Mouse (Mus musculus): ENCODE results near the gene Ccdc22. TPM values are rescaled to one million over a fixed set of nuclear protein-coding genes. Genes with fewer than 3 reads are reported as not detected.

Ccdc22 gene
- total RNA-seq, 1 experiment from 2014 or later, result 23.2 TPM

DNA sequence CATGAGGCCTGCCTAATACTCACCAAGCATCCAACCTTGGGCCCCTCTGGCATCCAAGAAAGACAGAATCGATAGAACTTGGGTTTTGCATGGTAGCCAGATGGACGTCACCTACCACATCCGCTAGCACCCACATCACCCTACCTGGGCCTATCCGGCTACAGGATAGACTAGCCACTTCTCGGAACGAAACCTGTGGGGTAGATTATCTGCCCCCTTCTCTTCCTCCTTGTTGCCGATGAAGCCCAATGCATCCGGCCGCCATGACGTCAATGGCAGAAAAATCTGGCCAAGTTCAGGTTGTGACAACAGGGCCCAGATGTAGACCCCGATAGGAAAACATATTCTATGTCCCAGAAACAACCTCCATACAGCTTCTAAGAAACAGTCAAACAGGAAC lies 21.4 kb downstream of the Ccdc22 start:
- no peak for ATAC-seq (replicated peaks in 1 of 2; ENCODE audit: insufficient read depth in 1 of 2, low FRiP score in 2 of 2, low TSS enrichment in 1 of 2, low read depth in 1 of 2, poor library complexity in 2 of 2, severe bottlenecking in 2 of 2)

- no peak for ATAC-seq (replicated peaks in 1 of 2; ENCODE audit: insufficient read depth in 1 of 2, low FRiP score in 2 of 2, low TSS enrichment in 1 of 2, low read depth in 1 of 2, poor library complexity in 2 of 2, severe bottlenecking in 2 of 2)
Observed at GRCm38 (mm10) chrX:7581151-7581550, 24.2 kb downstream of the Ccdc22 start.

GRCm38 (mm10) chrX:7574885-7575231 lies 30.5 kb downstream of the Ccdc22 start:
- ATAC-seq (replicated peaks in 1 of 2; ENCODE audit: insufficient read depth in 1 of 2, low FRiP score in 2 of 2, low TSS enrichment in 1 of 2, low read depth in 1 of 2, poor library complexity in 2 of 2, severe bottlenecking in 2 of 2), result no peak

DNA sequence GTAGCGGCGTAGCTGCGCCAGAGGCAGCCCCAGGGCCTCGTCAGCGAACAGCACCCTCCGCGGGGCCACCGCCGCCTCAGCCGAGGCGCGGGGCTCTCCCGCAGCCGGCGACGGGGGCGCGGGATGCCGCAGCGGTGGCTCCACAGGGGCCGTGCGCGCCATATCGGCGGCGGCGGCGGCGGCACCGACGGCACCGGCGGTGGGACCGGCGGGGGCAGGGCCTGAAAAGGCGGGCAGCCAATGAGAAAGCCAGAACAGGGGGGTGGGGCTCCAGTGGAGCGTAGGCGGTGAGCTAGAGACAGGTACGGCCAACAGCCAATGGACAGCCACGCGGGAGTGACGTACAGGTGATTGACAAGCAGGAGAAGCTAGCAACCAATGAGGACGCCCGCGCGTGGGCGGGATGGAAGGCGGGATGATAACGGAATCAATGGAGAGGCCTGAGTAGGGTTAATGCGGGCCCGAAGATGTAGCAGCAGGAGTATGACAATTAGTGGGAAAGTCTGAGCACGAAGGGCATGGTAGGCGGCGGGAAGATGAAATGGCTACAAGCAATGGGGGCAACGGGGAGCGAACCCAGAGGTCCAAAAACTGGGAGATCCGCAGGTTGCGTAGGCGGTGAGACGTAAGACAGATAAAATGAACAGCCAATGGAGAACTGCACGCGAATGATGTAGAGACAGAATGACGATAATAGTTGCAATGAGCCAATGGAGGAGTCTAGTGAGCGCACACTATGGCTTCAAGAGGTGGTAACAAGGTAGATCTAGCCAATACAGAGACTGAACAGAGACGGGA lies 31.0 kb downstream of the Ccdc22 start, which contains the start of gene Ppp1r3f:
Ppp1r3f (minus strand) TSS at position 197 of the 798 bp plus-strand sequence.
- peak; percentile 97 to 99 for ATAC-seq (replicated peaks in 1 of 2; ENCODE audit: insufficient read depth in 1 of 2, low FRiP score in 2 of 2, low TSS enrichment in 1 of 2, low read depth in 1 of 2, poor library complexity in 2 of 2, severe bottlenecking in 2 of 2)

DNA sequence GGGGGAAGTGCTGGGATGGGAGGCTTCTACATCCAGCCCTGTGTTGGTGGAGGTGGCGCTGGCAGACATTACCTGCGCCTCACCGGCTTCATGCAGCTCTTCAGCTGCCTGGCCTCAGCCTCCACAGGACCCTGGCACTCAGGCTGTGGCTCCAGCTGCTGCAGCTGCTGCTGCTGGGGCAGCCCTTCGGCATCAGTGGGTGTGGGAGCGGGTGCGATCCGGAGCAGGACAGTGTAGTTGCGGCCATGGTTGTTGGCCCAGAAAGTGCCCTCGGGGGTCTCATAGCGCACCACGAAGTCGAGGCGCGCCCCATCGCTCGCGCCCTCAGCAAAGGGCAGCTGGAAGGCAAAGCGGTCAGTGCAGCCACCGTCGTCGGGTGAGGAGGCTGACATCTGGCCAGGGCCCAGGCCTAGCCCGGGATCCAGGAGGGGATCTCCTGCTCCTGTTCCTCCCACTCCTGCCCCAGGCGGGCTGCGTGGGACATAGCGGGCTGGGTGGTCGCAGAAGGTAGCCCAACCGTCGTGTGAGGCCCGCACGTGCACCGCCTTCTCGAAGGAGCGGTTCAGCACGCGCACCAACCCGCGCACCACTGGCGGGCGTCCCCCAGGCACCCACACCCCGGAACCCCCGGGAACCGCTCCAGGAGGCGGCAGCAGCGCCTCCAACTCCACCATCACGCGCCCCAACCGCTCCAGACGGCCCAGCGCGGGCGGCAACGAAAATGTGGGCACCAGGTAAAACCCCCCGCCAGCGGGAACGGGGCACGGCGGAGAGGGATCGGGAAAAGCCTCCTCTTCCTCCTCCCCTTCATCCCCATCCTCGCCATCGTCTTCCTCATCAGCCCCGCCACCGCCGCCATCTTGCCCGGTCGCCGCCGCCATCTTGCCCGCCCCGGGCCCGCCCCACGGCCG lies 31.9 kb downstream of the Ccdc22 start, which contains the start of gene Foxp3:
Foxp3 (plus strand) TSS at position 469 of the 911 bp plus-strand sequence.
- no peak for ATAC-seq (replicated peaks in 1 of 2; ENCODE audit: insufficient read depth in 1 of 2, low FRiP score in 2 of 2, low TSS enrichment in 1 of 2, low read depth in 1 of 2, poor library complexity in 2 of 2, severe bottlenecking in 2 of 2)

GRCm38 (mm10) chrX:7572466-7572865 lies 32.9 kb downstream of the Ccdc22 start:
- ATAC-seq (replicated peaks in 1 of 2; ENCODE audit: insufficient read depth in 1 of 2, low FRiP score in 2 of 2, low TSS enrichment in 1 of 2, low read depth in 1 of 2, poor library complexity in 2 of 2, severe bottlenecking in 2 of 2), result no peak

DNA sequence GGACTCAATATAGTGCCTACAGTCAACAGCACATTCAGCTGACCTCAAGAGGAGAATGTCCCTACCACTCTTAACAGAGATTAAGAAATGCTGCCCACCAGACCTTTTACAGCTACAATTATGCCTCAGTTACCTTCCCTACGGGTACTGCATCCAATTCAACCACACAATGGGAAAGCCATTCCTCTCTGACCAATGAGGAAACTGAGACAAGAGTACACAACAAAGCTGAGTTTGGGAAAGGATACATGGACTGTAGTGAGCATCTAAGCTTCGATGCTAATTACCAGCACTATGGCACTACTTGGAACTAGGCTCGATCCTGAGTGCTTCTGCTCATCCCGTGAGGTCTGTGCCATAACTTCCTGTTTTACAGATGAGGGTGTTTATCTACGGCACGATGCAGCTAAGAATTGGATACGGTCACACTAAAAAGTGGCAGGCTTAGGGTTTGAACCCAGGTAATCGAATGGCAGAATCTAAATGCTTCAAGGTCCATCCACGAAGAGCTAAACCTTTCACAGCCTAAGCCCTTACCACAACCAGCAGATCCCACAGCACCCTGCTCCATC lies 33.7 kb downstream of the Ccdc22 start:
- ATAC-seq (replicated peaks in 1 of 2; ENCODE audit: insufficient read depth in 1 of 2, low FRiP score in 2 of 2, low TSS enrichment in 1 of 2, low read depth in 1 of 2, poor library complexity in 2 of 2, severe bottlenecking in 2 of 2), result no peak

DNA sequence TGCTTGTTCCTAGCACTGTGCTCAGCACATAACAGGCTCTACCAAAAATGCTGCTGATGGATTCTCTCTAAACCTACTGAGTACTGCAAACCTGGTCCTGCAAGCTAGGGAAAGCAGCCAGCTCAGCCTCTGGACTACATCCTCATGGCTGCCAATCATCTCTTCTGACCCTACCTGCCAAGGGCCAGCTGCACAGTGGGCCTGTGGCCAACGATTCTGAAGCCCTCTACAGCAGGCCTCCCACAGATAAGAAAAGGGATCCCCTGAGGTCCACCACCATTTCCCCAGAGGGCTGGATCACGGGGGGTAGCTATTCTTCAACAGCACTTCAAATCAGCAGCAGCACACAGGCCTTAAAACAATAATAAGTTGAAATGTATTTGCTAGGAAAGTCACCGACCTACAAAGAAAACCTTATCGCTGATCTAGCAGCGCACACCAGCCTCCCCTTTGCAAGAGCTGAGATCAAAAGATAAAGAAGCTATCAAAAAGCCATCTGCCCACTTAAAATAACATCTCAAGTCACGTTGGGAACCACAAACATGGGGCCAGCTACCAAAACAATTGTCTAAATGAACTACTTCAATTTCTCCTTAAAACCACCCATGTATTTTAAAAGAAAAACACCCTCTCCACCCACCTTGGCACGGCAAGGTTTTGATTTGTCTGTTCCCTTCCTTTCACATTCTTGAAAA lies 34.7 kb downstream of the Ccdc22 start:
- ATAC-seq (replicated peaks in 1 of 2; ENCODE audit: insufficient read depth in 1 of 2, low FRiP score in 2 of 2, low TSS enrichment in 1 of 2, low read depth in 1 of 2, poor library complexity in 2 of 2, severe bottlenecking in 2 of 2), result no peak

DNA sequence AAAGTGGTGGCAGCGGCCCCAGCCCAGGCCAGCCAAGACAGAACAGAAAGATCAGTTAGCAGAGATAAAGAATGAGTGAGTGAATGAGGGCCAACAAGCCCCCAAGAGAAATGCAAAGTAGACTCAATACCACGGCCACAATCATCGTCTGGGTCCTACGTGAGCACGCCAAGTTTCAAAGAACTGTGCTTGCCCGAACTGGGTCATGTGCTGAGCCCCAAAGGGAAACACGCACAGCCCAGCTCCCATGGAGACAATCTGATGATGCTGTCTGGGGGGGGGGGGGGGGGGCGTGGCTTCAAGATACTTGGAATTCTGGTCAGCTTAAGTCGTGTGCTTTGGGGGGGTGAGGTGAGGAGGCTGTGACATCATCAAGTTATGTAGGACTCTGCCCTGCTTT lies 37.8 kb downstream of the Ccdc22 start:
- no peak for ATAC-seq (replicated peaks in 1 of 2; ENCODE audit: insufficient read depth in 1 of 2, low FRiP score in 2 of 2, low TSS enrichment in 1 of 2, low read depth in 1 of 2, poor library complexity in 2 of 2, severe bottlenecking in 2 of 2)

GRCm38 (mm10) chrX:7566352-7566751 lies 39.0 kb downstream of the Ccdc22 start:
- ATAC-seq (replicated peaks in 1 of 2; ENCODE audit: insufficient read depth in 1 of 2, low FRiP score in 2 of 2, low TSS enrichment in 1 of 2, low read depth in 1 of 2, poor library complexity in 2 of 2, severe bottlenecking in 2 of 2), result peak in 1 of 2 experiments; percentile 36; a peak in 1 of 4 replicates

DNA sequence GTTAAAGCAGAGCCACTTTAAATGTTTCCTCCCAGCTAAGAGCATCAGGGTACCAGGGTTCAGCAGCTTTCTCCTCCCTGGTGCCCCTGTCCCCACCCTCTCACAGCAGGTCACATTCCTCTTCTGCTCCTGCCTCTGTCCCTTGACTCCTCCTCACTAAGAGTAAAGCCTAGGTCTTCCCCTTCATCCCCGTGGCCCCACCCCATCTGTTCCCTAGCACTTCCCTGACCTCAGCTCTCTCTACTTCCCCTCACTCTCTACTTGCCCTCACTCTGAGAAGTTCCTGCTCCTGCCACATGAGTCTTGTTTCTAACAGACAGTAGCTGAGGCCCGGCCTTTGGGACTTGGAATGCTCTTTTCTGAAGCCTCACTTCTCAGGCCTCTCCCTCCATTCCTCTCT lies 42.2 kb downstream of the Ccdc22 start:
- ATAC-seq (replicated peaks in 1 of 2; ENCODE audit: insufficient read depth in 1 of 2, low FRiP score in 2 of 2, low TSS enrichment in 1 of 2, low read depth in 1 of 2, poor library complexity in 2 of 2, severe bottlenecking in 2 of 2), result 0 out of 4 replicates have a peak, but pooled peaks of 1 of the 2 experiments have one; percentile 39

DNA sequence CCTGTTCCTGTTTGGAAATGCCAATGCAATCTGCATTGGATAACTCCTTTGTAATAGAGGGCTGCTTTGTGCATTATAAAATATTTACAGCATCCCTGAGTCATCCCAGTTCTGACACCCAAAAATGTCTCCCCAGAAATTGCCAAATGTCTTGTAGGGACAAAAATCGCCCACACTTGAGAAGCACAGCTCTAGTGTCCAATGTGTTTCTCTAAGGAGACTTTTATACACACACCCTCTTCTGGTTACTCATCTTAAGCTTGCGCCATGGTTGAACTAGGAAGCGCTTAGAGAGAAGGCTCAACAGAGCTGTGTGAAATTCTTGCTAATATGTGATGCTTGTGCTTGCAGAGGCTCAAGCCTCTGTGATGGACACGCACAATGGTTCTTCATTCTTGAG lies 51.8 kb downstream of the Ccdc22 start:
- no peak for ATAC-seq (replicated peaks in 1 of 2; ENCODE audit: insufficient read depth in 1 of 2, low FRiP score in 2 of 2, low TSS enrichment in 1 of 2, low read depth in 1 of 2, poor library complexity in 2 of 2, severe bottlenecking in 2 of 2)

Other genes starting within 250 kb of the Ccdc22 start
- gene Usp27x, start 229.7 kb downstream of the Ccdc22 start, total RNA-seq (2017), result 1.6 and 2.1 TPM in 2 replicates
- gene Foxp3, start 31.9 kb downstream of the Ccdc22 start, total RNA-seq (2017), result 0.25 and 0.69 TPM in 2 replicates
- gene Ppp1r3f, start 31.2 kb downstream of the Ccdc22 start, total RNA-seq (2017), result 0.99 and 1.9 TPM in 2 replicates
- gene Cacna1f, start 1.6 kb upstream of the Ccdc22 start, total RNA-seq (2017), result not detected in 2 replicates
- 0.94 and 1.1 TPM in 2 replicates for gene Syp, start 33.0 kb upstream of the Ccdc22 start, total RNA-seq (2017)
- 8.3 and 12.4 TPM in 2 replicates for gene Prickle3, start 51.7 kb upstream of the Ccdc22 start, total RNA-seq (2017)
- gene Plp2, start 65.9 kb upstream of the Ccdc22 start, total RNA-seq (2017), result 79.7 and 95.8 TPM in 2 replicates
- 0.40 and 0.75 TPM in 2 replicates for gene Magix, start 75.7 kb upstream of the Ccdc22 start, total RNA-seq (2017)
- gene Gpkow, start 91.6 kb upstream of the Ccdc22 start, total RNA-seq (2017), result 20.3 and 25.5 TPM in 2 replicates
- 31.2 and 46.8 TPM in 2 replicates for gene Wdr45, start 108.8 kb upstream of the Ccdc22 start, total RNA-seq (2017)
- gene Gm45208, start 116.7 kb upstream of the Ccdc22 start, total RNA-seq (2017), result not detected in 2 replicates
- 7.0 and 7.1 TPM in 2 replicates for gene Praf2, start 122.9 kb upstream of the Ccdc22 start, total RNA-seq (2017)
- gene Ccdc120, start 145.4 kb upstream of the Ccdc22 start, total RNA-seq (2017), result 1.8 and 2.1 TPM in 2 replicates
- gene Tfe3, start 157.0 kb upstream of the Ccdc22 start, total RNA-seq (2017), result 9.6 and 12.4 TPM in 2 replicates
- gene Gripap1, start 184.2 kb upstream of the Ccdc22 start, total RNA-seq (2017), result 48.4 TPM in 2 replicates
- 0.63 and 2.1 TPM in 2 replicates for gene Kcnd1, start 216.8 kb upstream of the Ccdc22 start, total RNA-seq (2017)
- gene Otud5, start 235.8 kb upstream of the Ccdc22 start, total RNA-seq (2017), result 73.7 and 89.4 TPM in 2 replicates